Mouse (Mus musculus) c-Kit-positive CD71-positive TER-119-negative erythroid progenitor cells, embryonic 14.5 days (primary cell): ENCODE results near the gene Slfnl1.
A peak's percentile ranks its signal among the peaks of the same experiment; 100 is the strongest.

Experiments
- DNase-seq: peaks from one replicate; pipeline ENCODE4 v3.0.0-alpha.2; 2013; ENCODE audit warnings: low read depth

Gene Slfnl1

GRCm38 (mm10) chr4:120531986-120532385 lies at the start of gene Slfnl1:
Slfnl1 (plus strand) TSS chr4:120532231.
- DNase-seq = no peak

- no peak for DNase-seq
Measured at GRCm38 (mm10) chr4:120487707-120488106, 44.3 kb upstream of the Slfnl1 start.

- DNase-seq = no peak
Measured at GRCm38 (mm10) chr4:120506955-120507354, 25.1 kb upstream of the Slfnl1 start.

GRCm38 (mm10) chr4:120511203-120511602 lies 20.8 kb upstream of the Slfnl1 start:
- no peak for DNase-seq

GRCm38 (mm10) chr4:120514366-120514765 lies 17.7 kb upstream of the Slfnl1 start:
- DNase-seq = no peak

- DNase-seq = no peak
Measured at GRCm38 (mm10) chr4:120516491-120516890, 15.5 kb upstream of the Slfnl1 start.

GRCm38 (mm10) chr4:120516907-120517306 lies 15.1 kb upstream of the Slfnl1 start:
- no peak for DNase-seq

GRCm38 (mm10) chr4:120517335-120517734 lies 14.7 kb upstream of the Slfnl1 start:
- no peak for DNase-seq

- no peak for DNase-seq
Measured at GRCm38 (mm10) chr4:120521761-120522160, 10.3 kb upstream of the Slfnl1 start.

GRCm38 (mm10) chr4:120522351-120522750 lies 9.7 kb upstream of the Slfnl1 start:
- no peak for DNase-seq

- DNase-seq = no peak
Measured at GRCm38 (mm10) chr4:120523092-120523491, 8.9 kb upstream of the Slfnl1 start.

GRCm38 (mm10) chr4:120528171-120528570 lies 3.9 kb upstream of the Slfnl1 start:
- no peak for DNase-seq

- no peak for DNase-seq
Measured at GRCm38 (mm10) chr4:120538664-120539063, 6.6 kb downstream of the Slfnl1 start.

- DNase-seq = no peak
Measured at GRCm38 (mm10) chr4:120544896-120545295, 12.9 kb downstream of the Slfnl1 start.

GRCm38 (mm10) chr4:120556592-120556991 lies 24.6 kb downstream of the Slfnl1 start:
- DNase-seq = no peak

GRCm38 (mm10) chr4:120565726-120566125 lies 33.7 kb downstream of the Slfnl1 start:
- no peak for DNase-seq

GRCm38 (mm10) chr4:120568005-120568404 lies 36.0 kb downstream of the Slfnl1 start:
- no peak for DNase-seq

GRCm38 (mm10) chr4:120569025-120569424 lies 37.0 kb downstream of the Slfnl1 start:
- DNase-seq = peak; percentile 16

GRCm38 (mm10) chr4:120569486-120570437 lies 37.7 kb downstream of the Slfnl1 start, which contains the start of gene Ctps:
Ctps (minus strand) TSS chr4:120570276.
- peak; percentile 83 for DNase-seq

GRCm38 (mm10) chr4:120570438-120571069 lies 38.5 kb downstream of the Slfnl1 start:
- DNase-seq = no peak

GRCm38 (mm10) chr4:120571070-120571464 lies 39.0 kb downstream of the Slfnl1 start:
- no peak for DNase-seq

GRCm38 (mm10) chr4:120571691-120572090 lies 39.7 kb downstream of the Slfnl1 start:
- DNase-seq = no peak

GRCm38 (mm10) chr4:120580894-120581293 lies 48.9 kb downstream of the Slfnl1 start:
- peak; percentile 27 for DNase-seq
